Mouse (Mus musculus) frontal cortex, postnatal 14 days (tissue): Measurements from ENCODE around the gene Gpnmb.

Experiments
- DNase-seq, 2 experiments: peaks; one replicate each; pipeline ENCODE4 v3.0.0; 2022; ENCODE audit warnings: low spot score in 2 of 2

Gene Gpnmb

DNA sequence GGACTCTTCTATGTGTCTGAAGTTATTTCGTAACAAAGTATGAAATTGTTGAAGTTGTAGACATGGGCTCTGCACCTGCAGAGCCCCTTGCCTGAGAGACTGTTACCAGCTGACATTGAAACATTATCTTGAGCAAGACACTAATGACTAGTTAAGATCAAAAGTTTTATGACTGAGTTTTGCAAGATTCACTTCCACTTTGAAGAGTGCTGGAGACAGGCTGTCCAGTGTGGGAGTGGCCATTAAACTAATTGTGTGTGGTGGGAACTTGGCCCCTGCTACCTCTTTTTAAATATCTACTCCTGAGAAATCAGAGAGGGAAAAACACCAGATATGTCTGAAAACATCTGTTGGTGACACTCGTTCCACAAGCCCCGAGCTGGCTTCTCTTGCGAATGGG, 5.1 kb upstream of the Gpnmb start:
- DNase-seq, result no peak

DNA sequence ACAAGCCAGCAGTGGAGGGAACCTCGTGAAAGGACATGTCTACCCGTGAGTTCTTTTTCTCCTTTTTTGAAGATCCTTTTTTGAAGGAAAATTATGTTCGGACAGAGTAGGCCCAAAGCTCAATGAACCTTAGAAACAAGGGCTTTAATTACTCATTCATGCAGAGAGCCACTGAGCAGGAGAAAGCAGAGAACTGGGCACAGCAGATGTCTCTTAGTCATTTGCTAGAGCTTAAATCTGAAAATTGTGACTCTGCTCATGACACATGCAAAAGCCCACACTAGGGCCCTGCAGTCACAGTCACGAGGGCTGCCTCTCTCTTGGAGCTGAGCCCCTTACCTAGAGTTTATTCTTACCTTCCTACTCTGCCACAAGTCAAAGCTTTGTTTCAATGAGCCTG, 3.6 kb upstream of the Gpnmb start:
- no peak for DNase-seq

DNA sequence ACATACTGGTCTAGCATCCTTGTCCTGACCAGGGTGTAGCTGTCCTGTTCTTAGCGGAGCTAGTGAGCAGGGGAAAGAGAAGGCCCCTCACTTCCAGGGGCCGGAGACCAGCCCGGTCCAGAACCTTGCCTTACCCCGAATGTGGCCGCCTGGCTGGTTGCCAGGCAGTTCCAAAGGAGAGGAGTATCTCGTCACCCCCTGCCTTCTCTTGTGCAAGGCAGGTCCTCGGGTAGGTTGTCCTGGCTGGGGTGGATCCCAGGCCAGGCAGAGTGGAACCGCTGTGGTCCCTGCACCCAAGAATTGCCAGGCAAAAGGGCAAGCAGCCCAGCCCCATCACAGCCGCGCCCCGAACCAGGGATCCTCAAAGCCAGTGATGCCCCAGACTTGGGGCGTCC, 919 bp downstream of the Gpnmb start:
- DNase-seq, result no peak

DNA sequence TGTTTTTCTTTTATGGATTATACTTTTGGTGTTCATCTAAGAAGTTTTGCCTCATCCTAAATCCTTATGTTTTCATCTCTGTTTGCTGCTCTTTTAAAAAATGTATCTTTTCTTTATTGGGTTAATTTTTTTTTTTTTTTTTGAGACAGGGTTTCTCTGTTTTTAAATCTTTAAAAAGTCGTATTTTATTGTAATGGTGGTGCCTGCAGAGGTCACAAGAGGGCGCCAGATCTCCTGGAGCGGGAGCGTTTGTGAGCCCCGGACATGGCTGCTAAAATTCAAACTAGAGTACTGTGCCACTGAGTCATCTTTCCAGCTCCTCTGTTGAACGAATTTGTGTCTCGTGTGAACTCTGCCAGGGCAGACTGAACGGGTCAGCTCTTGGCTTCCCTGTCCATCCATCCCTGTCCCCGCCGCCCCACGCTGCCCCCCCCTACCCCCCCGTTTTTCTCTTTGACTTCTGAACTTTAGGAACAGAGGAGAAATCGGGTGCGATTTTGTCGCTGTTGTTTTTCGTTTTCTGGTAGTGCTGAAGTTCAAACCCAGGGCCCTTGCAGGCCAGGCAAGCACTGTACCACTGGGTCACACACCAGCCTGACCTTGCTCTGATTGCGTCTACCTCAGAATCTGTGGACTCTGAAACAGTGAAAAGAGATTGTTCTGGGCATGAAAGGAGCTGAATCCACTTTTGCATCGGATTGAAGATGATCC, 3.3 kb downstream of the Gpnmb start:
- DNase-seq, result peak in 1 of 2 experiments; percentile 62

DNA sequence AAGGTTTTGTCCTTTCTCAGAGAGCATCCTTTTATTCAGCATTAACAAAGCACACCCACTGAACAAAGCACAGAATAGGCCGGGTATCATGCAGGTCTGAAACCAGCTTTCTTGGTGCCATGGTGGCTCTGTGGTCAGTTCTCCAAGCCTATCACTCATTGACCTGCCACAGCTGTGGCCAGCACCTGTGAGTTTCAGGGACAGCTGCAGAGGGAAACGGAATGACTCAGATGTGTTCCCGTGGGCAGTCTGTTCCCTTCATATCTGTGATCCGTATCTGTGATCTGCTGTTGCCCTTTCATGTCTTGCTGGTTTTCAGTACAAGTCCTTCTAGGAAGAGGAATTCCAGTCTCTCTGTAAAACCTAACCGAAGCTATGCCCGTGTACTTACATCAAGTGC, 10.2 kb downstream of the Gpnmb start:
- no peak for DNase-seq

DNA sequence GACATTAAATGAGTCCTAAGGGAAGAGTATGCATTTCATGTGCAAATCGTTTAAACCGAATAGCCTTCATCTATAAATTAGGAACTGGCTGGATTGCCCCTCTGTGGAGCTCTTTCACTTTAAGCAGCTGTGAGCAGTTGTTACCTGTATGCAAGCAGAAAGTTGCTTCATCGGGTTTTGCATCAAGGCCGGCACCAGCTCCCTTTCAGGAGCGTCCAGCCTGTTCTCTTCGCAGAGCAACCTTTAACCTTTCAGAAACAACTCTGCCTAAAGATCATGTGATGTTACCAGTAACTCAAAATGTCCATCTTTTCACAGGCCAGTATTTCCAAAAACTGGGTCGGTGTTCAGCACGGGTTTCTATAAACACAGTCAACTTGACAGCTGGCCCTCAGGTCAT, 10.6 kb downstream of the Gpnmb start:
- no peak for DNase-seq

DNA sequence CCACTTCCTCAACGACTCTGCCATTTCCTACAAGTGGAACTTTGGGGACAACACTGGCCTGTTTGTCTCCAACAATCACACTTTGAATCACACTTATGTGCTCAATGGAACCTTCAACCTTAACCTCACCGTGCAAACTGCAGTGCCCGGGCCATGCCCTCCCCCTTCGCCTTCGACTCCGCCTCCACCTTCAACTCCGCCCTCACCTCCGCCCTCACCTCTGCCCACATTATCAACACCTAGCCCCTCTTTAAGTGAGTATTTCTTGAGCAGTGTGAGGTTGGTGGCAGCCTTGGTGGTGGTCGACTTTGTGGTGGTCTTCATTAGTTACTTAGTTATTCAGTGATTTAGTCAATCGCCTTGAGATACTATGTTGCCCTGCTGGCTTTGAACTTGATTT, 11.5 kb downstream of the Gpnmb start:
- DNase-seq, result no peak

DNA sequence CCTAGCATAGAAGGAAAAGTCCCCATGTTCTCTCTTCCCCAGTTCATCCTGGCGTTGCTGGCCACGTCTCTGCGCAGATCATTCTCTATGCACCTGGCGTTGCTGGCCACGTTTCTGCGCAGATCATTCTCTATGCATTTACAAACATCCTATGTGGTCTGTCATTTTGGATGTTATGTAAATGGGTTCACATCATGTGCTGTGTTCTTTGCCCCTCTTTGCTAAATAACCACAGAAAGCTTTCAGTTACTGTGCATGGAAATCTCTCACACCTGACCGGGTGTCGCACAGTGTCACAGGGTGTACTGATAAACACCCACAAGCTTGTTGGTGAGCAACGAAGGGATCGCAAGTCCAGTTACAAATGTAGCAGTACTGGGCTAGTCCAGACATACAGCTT, 12.0 kb downstream of the Gpnmb start:
- no peak for DNase-seq

DNA sequence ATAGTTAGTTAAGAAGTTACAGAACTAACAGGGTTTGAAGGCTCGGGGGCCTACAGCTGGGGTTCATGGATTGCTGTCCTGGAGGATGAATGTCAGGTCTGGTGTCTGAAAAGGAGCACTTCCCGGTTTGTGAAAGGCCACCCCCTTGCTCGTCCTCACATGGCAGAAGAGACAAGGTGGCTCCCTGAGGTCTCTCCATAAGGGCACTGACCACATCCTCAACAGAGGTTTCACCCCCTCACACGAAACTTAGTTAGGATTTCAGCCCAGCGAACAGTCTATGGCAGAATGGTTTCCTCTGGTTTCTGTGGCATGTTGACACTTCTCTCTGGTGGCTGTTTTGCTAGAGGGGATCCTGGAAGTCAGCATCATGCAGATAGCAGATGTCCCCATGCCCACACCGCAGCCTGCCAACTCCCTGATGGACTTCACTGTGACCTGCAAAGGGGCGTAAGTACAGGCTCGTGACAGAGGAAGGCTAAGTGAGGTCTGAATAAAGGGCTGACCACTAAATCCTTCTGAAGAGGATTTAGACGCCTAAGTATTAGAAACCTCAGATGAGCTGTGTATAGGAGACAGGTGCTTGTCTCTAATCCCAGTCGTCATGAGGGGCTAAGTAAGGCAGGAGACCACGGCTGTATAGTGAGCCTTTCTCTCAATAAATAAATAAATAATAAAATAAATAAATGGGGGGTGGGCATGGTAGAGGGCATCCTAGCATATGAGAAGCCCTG, 14.5 kb downstream of the Gpnmb start:
- no peak for DNase-seq

DNA sequence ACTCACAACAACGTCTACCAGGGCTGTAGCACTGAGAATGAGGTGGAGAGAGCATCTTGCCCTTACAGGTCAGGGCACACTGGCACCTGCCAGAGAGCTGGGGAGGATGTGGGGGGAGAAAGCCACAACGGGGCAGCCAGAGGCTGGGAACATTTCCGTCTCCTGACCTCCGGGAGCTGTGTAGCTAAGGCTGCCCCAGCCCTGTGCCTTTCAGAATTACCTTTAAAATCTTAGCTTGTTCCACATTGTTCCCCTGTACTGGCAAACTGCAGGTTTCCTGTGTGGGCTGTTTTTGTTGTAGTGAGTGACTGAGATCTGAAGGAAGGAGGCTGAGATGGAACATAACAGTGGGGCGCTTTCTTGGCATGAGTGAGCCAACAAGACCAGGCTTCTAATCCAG, 15.8 kb downstream of the Gpnmb start:
- no peak for DNase-seq

DNA sequence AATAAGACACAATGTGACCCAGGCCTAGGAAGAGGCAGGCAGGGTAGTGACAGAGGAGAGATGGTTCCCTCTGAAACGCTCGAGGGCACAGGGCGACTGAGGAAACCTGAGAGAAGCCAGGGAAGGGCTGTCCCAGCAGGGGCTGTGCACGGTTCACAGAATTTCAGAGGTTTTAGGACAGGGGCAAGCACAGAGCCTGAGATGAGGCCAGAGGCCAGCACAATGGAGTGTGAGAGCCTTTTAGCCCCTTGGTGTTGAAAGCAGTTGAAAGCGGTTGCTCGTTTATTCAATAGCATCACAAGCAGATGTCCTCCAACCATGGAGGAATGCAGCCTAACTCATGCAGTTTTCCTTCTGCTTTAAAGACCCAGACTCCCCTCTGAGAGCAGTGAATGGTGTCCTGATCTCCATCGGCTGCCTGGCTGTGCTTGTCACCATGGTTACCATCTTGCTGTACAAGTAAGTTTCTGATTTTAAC, 18.9 kb downstream of the Gpnmb start:
- no peak for DNase-seq

DNA sequence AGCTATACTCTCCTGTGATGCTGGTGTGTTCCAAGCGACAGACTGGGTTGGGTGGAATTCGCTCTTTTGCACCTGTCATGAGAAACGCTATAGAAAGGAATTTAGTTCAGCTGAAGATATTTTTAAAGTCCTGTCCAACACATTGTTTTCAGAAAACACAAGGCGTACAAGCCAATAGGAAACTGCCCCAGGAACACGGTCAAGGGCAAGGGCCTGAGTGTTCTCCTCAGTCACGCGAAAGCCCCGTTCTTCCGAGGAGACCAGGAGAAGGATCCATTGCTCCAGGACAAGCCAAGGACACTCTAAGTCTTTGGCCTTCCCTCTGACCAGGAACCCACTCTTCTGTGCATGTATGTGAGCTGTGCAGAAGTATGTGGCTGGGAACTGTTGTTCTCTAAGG, 19.7 kb downstream of the Gpnmb start:
- DNase-seq, result no peak

DNA sequence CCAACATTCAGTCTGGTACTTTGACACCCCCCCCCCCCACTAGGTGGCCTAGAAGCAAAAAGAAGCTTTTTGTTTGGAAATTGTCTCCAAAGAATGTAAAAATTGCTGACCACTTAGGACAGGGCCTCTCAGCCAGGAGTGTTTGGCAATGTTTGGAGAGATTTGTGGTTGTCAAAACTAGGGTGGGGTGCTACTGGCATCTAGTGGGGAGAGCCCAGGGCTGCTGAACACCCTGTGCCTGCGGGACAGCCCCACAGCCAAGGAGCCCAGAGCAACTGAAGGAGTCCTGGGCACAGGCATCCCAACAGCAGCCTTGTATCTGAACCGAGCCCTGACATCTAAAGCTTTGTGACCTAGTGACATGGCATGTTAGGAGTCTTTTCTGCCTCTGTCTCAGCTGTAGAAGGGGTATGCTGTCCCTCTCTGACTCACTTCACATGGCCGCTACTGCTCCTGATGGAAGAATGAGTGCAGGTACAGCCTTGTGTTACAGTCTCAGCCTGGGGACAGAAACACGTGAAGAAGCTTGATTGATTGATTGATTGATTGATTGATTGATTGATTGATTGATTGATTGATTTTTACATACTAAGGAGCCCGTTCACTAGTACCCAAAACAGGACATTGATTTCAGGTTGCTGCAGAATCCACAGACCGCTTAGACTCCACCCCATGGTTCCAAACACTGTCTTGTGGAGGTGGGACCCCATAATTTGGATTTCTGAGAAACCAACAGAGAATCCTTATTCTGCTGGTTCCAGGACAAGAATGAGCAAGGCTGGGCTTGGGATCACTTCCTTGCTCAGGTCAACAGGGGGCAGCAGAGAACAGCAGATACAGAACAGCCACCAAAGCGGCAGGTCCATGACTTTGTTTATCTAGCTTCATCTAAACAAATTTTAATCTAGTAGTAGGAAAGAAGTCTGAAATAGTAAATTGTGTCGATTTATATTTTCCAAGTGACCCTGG, 21.0 kb downstream of the Gpnmb start:
- DNase-seq, result peak; percentile 32 to 66

DNA sequence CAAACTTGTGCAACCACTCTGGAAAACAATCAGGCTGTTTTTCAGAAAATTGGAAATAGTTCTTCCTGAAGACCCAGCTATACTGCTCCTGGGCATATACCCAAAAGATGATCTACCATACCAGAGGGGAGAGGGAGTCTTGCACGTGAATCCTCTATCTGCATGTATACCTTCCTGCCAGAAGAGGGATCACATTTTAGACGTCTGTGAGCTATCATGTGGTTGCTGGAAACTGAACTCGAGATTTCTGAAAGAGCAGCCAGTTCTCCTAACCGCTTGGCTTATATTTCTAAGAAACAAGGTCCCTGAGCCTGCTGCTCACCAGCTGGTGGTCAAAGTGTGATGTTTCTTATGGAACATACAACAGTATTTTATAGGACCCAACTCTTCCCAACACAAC, 32.0 kb downstream of the Gpnmb start:
- no peak for DNase-seq

DNA sequence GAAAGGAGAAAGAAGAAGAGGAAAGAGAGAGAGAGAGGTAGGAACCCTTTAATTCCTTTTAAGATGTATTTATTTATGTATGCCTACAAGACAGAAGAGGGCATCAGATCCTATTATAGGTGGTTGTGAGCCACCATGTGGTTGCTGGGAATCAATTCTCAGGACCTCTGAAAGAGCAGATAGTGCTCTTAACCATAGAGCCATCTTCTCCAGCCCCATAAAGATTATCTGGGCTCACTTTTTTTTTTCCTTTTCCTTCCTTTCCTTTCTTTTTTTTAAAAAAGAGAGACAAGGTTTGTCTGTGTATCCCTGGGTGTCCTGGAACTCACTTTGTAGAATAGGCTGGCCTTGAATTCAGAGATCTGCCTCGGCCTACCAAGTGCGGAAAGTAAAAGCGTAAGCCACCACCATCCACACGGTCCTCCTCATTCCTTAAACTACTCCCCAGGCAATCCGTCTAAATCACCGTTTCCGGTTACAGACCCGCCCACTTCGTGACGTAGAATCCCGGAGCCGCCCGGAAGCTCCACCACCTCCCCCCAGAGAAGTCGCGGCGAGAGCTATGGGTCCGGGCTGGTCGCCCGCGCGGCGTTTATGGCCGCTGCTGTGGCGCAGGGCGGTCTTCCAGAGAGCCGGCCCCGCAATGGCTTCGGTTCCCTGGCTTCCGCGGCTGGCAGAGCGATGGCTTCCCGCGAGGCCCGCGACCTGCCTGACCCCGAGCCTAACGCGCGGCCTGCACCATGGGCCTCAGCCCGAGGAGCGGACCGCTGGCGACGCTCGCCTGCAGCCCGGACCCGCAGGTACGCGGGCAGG, 37.2 kb downstream of the Gpnmb start, which contains the start of gene Malsu1:
TSS of gene Malsu1 (plus strand) at position 492 of the 813 bp plus-strand sequence.
- peak; percentile 88 to 93 for DNase-seq

DNA sequence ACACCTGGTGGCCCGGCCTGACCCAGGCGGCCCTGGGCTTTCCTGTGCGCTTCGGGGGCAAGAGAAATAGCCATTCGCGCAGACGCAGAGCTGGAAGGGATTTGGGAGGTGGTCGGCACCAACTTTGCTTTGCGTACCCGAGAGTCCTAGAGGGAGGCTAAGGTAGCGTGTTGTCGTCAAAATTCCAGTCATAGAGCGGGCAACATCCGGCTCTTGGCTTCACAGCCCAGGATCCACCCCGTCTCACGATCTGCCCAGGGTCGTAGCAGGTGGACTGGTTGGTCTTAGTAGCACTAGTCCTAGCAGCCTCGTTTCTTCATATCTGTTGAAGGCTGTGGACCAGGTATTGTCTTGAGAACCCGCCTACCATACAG, 37.8 kb downstream of the Gpnmb start:
- DNase-seq, result no peak

DNA sequence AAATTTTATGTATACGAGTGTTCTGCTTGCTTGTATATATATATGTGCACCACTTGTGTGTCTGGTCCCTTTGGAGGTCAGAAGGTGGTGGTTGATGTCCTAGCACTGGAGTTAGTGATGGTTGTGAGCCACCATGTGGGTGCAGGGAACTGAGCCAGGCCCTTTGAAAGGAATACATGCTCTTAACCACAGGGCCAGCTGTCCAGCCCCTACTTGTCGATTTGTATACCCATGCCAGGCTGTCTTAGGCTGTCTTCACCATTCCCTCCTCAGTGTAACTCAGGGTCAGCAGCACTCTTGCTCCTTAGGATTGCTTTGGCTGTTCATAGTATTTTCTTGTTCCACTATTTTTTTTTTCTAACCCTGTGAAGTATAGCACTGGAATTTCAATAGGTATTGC, 41.5 kb downstream of the Gpnmb start:
- DNase-seq, result no peak

DNA sequence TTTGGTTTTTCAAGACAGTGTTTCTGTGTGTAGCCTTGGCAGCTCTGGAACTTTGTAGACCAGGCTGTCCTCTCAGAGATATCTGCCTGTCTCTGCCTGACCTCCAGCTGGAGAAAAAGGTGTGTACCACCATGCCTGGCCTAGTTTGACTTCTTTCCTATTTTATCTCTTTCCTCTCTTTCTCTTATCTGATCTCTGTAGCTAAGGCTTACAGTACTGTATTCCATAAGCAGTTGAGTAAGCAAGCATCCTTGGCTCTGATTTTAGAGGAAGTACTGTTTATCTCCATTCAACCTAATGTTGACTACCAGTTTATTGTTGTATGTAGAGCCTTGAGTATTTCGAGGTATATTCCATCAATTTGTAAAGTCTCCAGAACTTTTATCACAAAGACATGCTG, 43.0 kb downstream of the Gpnmb start:
- DNase-seq, result no peak

DNA sequence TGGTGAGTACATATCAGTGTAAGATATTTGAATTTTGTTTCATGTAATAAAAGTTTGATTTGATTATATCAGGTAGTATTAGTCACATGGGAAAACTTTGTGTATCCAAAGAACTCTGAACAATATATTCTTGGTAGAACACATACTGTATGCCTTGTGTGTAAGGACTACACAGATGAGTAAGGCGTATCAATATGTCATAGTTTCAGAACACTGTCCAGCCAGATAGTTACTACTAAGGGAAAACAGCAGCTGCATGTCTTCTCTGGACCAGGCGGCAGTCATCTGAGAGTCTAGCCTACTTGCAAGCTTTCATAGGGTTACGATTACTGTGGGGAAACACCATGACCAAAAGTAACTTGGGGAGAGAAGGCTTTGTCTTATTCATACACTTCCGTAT, 46.7 kb downstream of the Gpnmb start:
- no peak for DNase-seq

DNA sequence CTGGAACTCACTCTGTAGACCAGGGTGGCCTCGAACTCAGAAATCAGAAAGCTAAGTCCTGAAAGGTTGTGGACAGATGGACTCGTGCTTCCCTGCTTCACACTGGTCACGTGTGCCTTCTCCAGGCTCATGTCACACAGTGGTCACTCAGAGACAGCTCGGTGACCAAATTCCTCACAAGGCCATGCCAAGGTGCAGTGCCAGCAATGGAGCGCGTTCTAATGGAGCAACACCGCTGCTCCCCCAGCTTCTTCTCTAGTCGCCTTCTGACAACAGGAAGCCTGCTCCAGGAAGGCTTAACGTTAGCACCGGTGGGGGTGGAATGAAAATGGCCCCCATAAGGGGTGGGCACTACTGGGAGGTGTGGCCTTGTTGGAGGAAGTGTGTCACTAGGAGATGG, 58.6 kb downstream of the Gpnmb start:
- no peak for DNase-seq

DNA sequence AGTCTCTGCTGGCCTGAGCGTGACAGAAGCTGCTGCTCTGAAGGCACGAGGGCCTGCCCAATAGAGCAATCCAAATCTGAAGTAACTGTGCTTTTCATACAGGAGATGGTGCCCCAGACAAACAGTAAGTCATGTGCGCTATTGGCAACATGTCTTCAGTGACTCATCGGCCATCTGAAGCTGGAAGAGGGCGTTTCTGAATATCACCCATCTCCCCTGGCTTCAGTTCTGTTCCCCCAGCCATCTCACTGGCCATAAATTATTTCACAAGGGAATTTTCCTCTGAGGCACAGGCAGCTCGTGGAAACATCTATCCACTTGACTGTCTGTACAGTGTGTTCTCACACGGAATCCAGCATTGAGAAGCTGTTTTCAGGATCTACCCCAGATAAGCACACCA, 60.1 kb downstream of the Gpnmb start:
- no peak for DNase-seq
